Mouse (Mus musculus): ENCODE results near the gene Stpg2.
"Not testable (repeated sequence)": the region's sequence is repeated elsewhere in the genome, so short reads cannot be mapped to it uniquely, and the experiment has no call there.

DNA sequence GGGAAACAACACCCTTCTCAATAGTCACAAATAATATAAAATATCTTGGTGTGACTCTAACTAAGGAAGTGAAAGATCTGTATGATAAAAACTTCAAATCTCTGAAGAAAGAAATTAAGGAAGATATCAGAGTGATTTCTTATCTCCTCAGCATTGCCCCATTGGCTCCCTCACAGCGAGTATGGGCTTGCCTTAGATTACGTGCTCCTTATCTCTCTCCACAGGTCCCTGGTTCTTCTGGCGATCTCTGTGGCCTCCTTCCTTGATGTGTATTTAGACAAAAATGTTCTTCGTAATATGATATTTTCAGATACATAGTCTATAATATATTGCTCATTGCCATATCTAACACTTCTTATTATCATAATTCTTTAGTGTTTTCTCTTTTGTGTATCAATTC is 501.9 kb downstream of the Stpg2 start:
- TF ChIP-seq POLR2A (IDR thresholded peaks at IDR 0.05; ENCODE audit: borderline replicate concordance, control insufficient read depth, low read depth, low read length); CTCF (IDR thresholded peaks at IDR 0.05; ENCODE audit: control insufficient read depth, insufficient read depth, low read length): not testable (repeated sequence)

Data from bone marrow, adult 2 months (tissue).